Mouse (Mus musculus) intestine, embryonic 14.5 days (tissue): Measurements from ENCODE around the gene Pifo. TPM values are rescaled to one million over a fixed set of nuclear protein-coding genes. Genes with fewer than 3 reads are reported as not detected.
"Not testable (repeated sequence)": the region's sequence is repeated elsewhere in the genome, so short reads cannot be mapped to it uniquely, and the experiment has no call there.

Experiments used
- ATAC-seq: fragments of 200-750 bp; cut with Nextera tagmentation; replicated peaks from 2 replicates; pipeline ENCODE4 v1.8.0; 2017; ENCODE audit warnings: low read depth, moderate number of reproducible peaks, moderate TSS enrichment, moderate library complexity; ENCODE audit not compliant: low FRiP score, low TSS enrichment
- DNase-seq: peaks from one replicate; pipeline ENCODE4 v3.0.0-alpha.2; 2018; ENCODE audit warnings: low spot score
- H3K27ac ChIP-seq: fragments of 300-500 bp; sonication (generic); 2 replicates; pipeline ENCODE4 v1.5.1; 2014; ENCODE audit warnings: low read depth, mild to moderate bottlenecking, control low read depth
- H3K27me3 ChIP-seq: fragments of 300-500 bp; sonication (generic); replicated peaks from 2 replicates; pipeline ENCODE4 v1.6.1; 2014; ENCODE audit warnings: low read length, control low read depth; ENCODE audit not compliant: control insufficient read depth, insufficient read depth
- H3K36me3 ChIP-seq: fragments of 300-500 bp; sonication (generic); 2 replicates; pipeline ENCODE4 v1.6.1; 2014; ENCODE audit warnings: low read length, control low read depth; ENCODE audit not compliant: control insufficient read depth, insufficient read depth
- H3K4me1 ChIP-seq: fragments of 300-500 bp; sonication (generic); replicated peaks from 2 replicates; pipeline ENCODE4 v1.6.1; 2014; ENCODE audit warnings: low read length, control low read depth, mixed read lengths; ENCODE audit not compliant: control insufficient read depth, insufficient read depth
- H3K4me2 ChIP-seq: fragments of 300-500 bp; sonication (generic); 2 replicates; pipeline ENCODE4 v1.6.1; 2014; ENCODE audit warnings: low read length
- H3K4me3 ChIP-seq: fragments of 300-500 bp; sonication (generic); 2 replicates; pipeline ENCODE4 v1.5.1; 2014; ENCODE audit warnings: low read depth, low read length, control low read depth, mixed read lengths
- H3K9ac ChIP-seq: fragments of 300-500 bp; sonication (generic); 2 replicates; pipeline ENCODE4 v1.6.1; 2014; ENCODE audit warnings: mild to moderate bottlenecking, low read length
- H3K9me3 ChIP-seq: fragments of 300-500 bp; sonication (generic); 2 replicates; pipeline ENCODE4 v1.6.1; 2016; ENCODE audit warnings: low read length, control low read depth; ENCODE audit not compliant: control insufficient read depth
- WGBS: fragments of 180-500 bp; shearing (Covaris S2); extraction: QIAGEN DNeasy Blood & Tissue Kit; methylation state at CpG from one replicate; pipeline ENCODE4 v1.1.7; 2014; 5-methylcytosine and 5-hydroxymethylcytosine counted together
- polyA plus RNA-seq: library from polyadenylated mRNA; unstranded; fragments of >200 nt; fragmentation: Nextera tagmentation; extraction: Ambion mirVana; gene quantifications from 2 replicates; pipeline ENCODE4 v1.2.1, GENCODE M21; 2014

The Pifo gene
- polyA plus RNA-seq, 1 experiment from 2014 or later: not detected

DNA sequence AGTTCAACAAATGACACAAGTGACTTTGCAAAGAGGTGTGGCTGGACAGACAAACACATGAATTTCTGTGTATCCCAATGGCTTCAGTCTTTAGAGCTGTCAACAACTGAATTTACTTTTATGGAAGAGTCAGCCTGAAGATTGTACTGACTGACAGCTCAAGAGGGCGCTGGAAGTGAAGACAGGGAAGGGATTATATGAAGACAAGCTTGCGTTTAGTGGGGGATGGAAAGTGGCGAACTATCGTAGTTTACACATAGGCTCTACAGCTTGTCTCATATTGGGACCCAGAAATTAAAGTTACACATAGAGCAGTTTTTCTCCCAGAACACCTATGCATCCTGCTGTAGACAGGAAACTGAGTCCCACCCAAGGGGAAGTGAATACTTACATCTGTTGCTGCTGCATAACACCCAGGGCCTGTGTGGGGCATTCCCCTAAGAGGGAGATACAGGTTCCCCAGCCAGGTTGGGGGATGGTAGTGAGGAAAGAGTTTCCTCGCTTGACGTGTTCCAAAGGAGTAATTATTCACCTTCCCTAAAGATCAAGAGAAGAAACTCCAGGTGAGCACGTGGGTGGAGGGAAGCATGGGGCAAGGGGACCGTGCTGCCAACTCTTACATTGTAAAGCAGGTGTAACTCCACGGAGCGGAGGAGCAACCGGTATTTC lies 13.6 kb downstream of the Pifo start:
- no peaks in the 10 kb centered on the region for H3K27me3 ChIP-seq
- ATAC-seq (peak; percentile 27; the same call in 1 of the 2 replicates), DNase-seq (no peak)
- H3K4me1 ChIP-seq: no peaks in the 10 kb centered on the region
- H3K9ac ChIP-seq: no peak overlapping the region
- no peaks in the 10 kb centered on the region for H3K36me3 ChIP-seq
- H3K4me3 ChIP-seq: no peak overlapping the region
- peak overlapping the region; percentile 36 for H3K4me2 ChIP-seq
- no peak overlapping the region for H3K27ac ChIP-seq
- H3K9me3 ChIP-seq: no peaks in the 10 kb centered on the region
- 17% methylated on average over 11 of the region's 11 CpGs for WGBS

- WGBS: 62% methylated on average over 2 of the region's 2 CpGs
- DNase-seq (no peak), ATAC-seq (no peak)
- no peaks in the 10 kb centered on the region for H3K27me3 ChIP-seq
- H3K4me3 ChIP-seq: no peak overlapping the region
- no peak overlapping the region for H3K27ac ChIP-seq
- H3K4me1 ChIP-seq: no peaks in the 10 kb centered on the region
- no peak overlapping the region for H3K9ac ChIP-seq
- no peak overlapping the region for H3K4me2 ChIP-seq
- H3K36me3 ChIP-seq: no peaks in the 10 kb centered on the region
- no peaks in the 10 kb centered on the region for H3K9me3 ChIP-seq
Observed at GRCm38 (mm10) chr3:105994730-105995129, 19.7 kb downstream of the Pifo start.

DNA sequence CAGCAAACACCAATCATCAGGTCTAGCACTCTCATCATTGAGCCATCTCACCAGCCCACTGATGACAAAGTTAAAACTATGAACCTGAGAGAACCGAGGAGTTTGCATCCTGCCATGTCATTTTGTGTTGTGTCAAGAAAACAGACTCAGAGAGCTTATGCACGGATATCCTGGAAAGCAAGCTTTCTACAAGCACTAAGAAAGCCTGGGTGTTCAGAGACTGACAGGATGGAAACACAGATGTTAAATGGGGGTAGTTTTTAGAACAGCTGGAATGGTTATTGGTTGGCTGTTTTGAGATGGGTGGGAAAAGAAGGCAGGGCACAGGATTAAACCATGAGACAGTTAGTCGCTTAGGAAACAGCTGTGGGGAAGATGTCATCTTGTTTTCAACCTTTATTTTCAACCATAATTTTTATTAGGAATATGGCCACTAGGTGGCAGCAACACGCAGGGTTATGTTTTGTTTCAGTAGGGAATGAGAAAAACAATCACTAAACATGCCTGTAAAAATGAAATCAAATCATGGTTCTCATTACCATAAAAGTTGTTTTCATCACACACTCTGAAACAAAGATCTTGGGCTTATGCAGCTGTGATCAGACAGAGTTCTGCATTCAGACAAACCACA lies 22.7 kb downstream of the Pifo start:
- no peak overlapping the region for H3K27ac ChIP-seq
- ATAC-seq (no peak), DNase-seq (peak; percentile 76)
- H3K36me3 ChIP-seq: no peaks in the 10 kb centered on the region
- no peaks in the 10 kb centered on the region for H3K27me3 ChIP-seq
- 29% methylated on average over 4 of the region's 4 CpGs for WGBS
- H3K9ac ChIP-seq: no peak overlapping the region
- H3K4me3 ChIP-seq: no peak overlapping the region
- no peak overlapping the region for H3K4me2 ChIP-seq
- H3K9me3 ChIP-seq: no peaks in the 10 kb centered on the region
- no peaks in the 10 kb centered on the region for H3K4me1 ChIP-seq

GRCm38 (mm10) chr3:105989611-105990010 lies 24.8 kb downstream of the Pifo start:
- 60% methylated on average over 5 of the region's 5 CpGs for WGBS
- H3K27me3 ChIP-seq, H3K9ac ChIP-seq, H3K9me3 ChIP-seq, H3K36me3 ChIP-seq, ATAC-seq, DNase-seq, H3K27ac ChIP-seq, H3K4me1 ChIP-seq, H3K4me3 ChIP-seq, H3K4me2 ChIP-seq: not testable (repeated sequence)

GRCm38 (mm10) chr3:105974174-105974573 lies 40.3 kb downstream of the Pifo start:
- Histone ChIP-seq H3K36me3 (peaks cover 16% of the 10 kb centered on the region), H3K27ac (no peak overlapping the region), H3K9ac (no peak overlapping the region), H3K4me3 (no peak overlapping the region), H3K9me3 (no peaks in the 10 kb centered on the region), H3K4me1 (no peaks in the 10 kb centered on the region), H3K27me3 (no peaks in the 10 kb centered on the region), H3K4me2 (no peak overlapping the region)
- 92% methylated on average over 2 of the region's 2 CpGs for WGBS
- DNase-seq (no peak), ATAC-seq (no peak)

- H3K9ac ChIP-seq: no peak within 1 kb of the TSS
- WGBS: 69% methylated on average over 3 of the region's 3 CpGs
- no peak for ATAC-seq
- H3K27ac ChIP-seq: no peak within 1 kb of the TSS
- no peaks in the 10 kb centered on the region for H3K9me3 ChIP-seq
- H3K36me3 ChIP-seq: peaks cover 23% of the 10 kb centered on the region
- no peaks in the 10 kb centered on the region for H3K4me1 ChIP-seq
- no peak within 1 kb of the TSS for H3K4me2 ChIP-seq
- H3K4me3 ChIP-seq: no peak within 1 kb of the TSS
- DNase-seq: no peak
- no peaks in the 10 kb centered on the region for H3K27me3 ChIP-seq
Observed at GRCm38 (mm10) chr3:105973411-105973810, 41.0 kb downstream of the Pifo start, which contains the start of gene Ovgp1. Gene Ovgp1, plus strand, starts transcription at chr3:105973711.

DNA sequence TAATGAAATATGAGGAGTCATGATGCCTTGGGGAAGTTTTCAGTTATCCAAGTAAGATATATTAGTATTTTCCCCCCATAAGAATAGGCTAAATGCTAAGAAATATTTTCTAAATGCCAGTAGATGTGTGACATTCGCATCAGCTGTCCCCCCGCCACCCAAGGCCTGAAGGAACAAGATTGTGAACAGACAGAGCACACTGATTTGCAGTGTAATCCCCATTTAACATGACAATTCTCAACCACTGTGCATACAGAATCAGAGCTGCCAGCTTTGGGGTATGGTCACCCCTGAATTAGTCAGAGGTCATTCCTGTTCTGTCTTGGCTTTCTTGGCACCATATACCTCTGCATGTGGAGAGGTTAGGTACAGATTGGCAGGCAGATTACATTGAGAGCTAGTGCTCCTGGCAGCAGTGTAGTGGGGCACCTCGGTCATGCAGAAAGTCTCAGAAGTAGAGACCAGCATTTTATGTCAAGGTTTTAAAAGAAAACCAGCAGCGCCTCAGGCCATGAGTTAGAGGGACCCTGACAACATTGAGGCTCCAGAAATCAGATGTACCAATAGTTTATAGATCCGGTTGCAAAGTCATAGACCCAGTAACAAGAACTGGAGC lies 42.5 kb downstream of the Pifo start:
- Histone ChIP-seq H3K27ac (no peak overlapping the region), H3K4me2 (no peak overlapping the region), H3K4me3 (no peak overlapping the region), H3K36me3 (peaks cover 38% of the 10 kb centered on the region), H3K9me3 (no peaks in the 10 kb centered on the region), H3K27me3 (no peaks in the 10 kb centered on the region), H3K4me1 (no peaks in the 10 kb centered on the region), H3K9ac (no peak overlapping the region)
- WGBS: 80% methylated on average over 5 of the region's 5 CpGs
- ATAC-seq (0 out of 2 replicates have a peak, but pooled peaks have one; percentile 10), DNase-seq (no peak)

DNA sequence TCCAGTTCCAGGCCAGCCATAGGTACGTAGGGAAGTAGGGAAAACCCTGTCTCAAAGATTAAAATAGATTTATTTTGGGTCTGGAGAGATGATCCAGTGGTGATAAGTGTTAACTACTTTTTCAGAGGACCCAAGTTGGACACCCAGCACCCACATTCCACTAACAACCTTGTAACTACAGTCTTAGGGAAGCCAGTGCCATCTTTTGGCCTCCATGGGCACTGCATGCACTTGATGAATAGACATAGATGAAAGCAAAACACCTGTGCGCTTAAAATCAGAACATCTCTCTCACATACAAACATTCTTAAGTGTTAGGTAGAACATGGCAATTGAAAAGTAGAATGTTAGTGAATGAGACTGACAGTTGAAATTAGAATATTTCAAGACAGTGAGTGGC lies 53.7 kb downstream of the Pifo start:
- ATAC-seq (no peak), DNase-seq (no peak)
- no peaks in the 10 kb centered on the region for H3K9me3 ChIP-seq
- H3K9ac ChIP-seq: no peak overlapping the region
- peaks cover 66% of the 10 kb centered on the region for H3K36me3 ChIP-seq
- H3K4me1 ChIP-seq: peaks cover 24% of the 10 kb centered on the region
- H3K4me2 ChIP-seq: peak overlapping the region; percentile 86
- 92% methylated on average over 2 of the region's 2 CpGs for WGBS
- no peak overlapping the region for H3K27ac ChIP-seq
- H3K27me3 ChIP-seq: no peaks in the 10 kb centered on the region
- peak overlapping the region; percentile 59 for H3K4me3 ChIP-seq
